Mouse (Mus musculus) embryonic facial prominence, embryonic 11.5 days (tissue): ENCODE results near the gene Vsig10l. TPM values are rescaled to one million over a fixed set of nuclear protein-coding genes. Genes with fewer than 3 reads are reported as not detected.

Experiments
- ATAC-seq: fragments of 200-750 bp; cut with Nextera tagmentation; replicated peaks from 2 replicates; pipeline ENCODE4 v1.8.0; 2017; ENCODE audit warnings: low read depth; ENCODE audit not compliant: insufficient number of reproducible peaks, low FRiP score, low TSS enrichment
- DNase-seq: peaks from one replicate; pipeline ENCODE4 v3.0.0-alpha.2; 2015; ENCODE audit warnings: low spot score
- H3K27ac ChIP-seq: fragments of 300-500 bp; sonication (generic); replicated peaks from 2 replicates; pipeline ENCODE4 v1.5.1; 2014; ENCODE audit warnings: mild to moderate bottlenecking, low read depth, low read length, control low read depth
- H3K27me3 ChIP-seq: fragments of 300-500 bp; sonication (generic); 2 replicates; pipeline ENCODE4 v1.6.1; 2014; ENCODE audit warnings: mild to moderate bottlenecking, low read length, moderate library complexity, mixed read lengths; ENCODE audit not compliant: control insufficient read depth, insufficient read depth
- H3K36me3 ChIP-seq: fragments of 300-500 bp; sonication (generic); replicated peaks from 2 replicates; pipeline ENCODE4 v1.6.1; 2014; ENCODE audit warnings: low read depth, mild to moderate bottlenecking, low read length, moderate library complexity, mixed read lengths; ENCODE audit not compliant: control insufficient read depth, insufficient read depth
- H3K4me1 ChIP-seq: fragments of 300-500 bp; sonication (generic); 2 replicates; pipeline ENCODE4 v1.6.1; 2014; ENCODE audit warnings: low read length, mixed read lengths; ENCODE audit not compliant: control insufficient read depth, insufficient read depth
- H3K4me2 ChIP-seq: fragments of 300-500 bp; sonication (generic); 2 replicates; pipeline ENCODE4 v1.6.1; 2014; ENCODE audit warnings: low read depth, mild to moderate bottlenecking, control low read depth, low read length, moderate library complexity
- H3K4me3 ChIP-seq: fragments of 300-500 bp; sonication (generic); 2 replicates; pipeline ENCODE4 v1.5.1; 2014; ENCODE audit warnings: low read depth, low read length, control low read depth
- H3K9ac ChIP-seq: fragments of 300-500 bp; sonication (generic); replicated peaks from 2 replicates; pipeline ENCODE4 v1.6.1; 2014; ENCODE audit warnings: mild to moderate bottlenecking, control low read depth, low read length
- H3K9me3 ChIP-seq: fragments of 300-500 bp; sonication (generic); replicated peaks from 2 replicates; pipeline ENCODE4 v1.6.1; 2016; ENCODE audit warnings: mild to moderate bottlenecking, low read length, inconsistent platforms, mixed read lengths; ENCODE audit not compliant: control insufficient read depth
- WGBS: fragments of 180-500 bp; shearing (Covaris S2); extraction: QIAGEN DNeasy Blood & Tissue Kit; methylation state at CpG from one replicate; pipeline ENCODE4 v1.1.7; 2014; 5-methylcytosine and 5-hydroxymethylcytosine counted together
- polyA plus RNA-seq: library from polyadenylated mRNA; unstranded; fragments of >200 nt; fragmentation: Nextera tagmentation; extraction: Ambion mirVana; gene quantifications from 2 replicates; pipeline ENCODE4 v1.2.1, GENCODE M21; 2014

Gene Vsig10l
- polyA plus RNA-seq, 1 experiment from 2014 or later: 2.0 TPM

GRCm38 (mm10) chr7:43482090-43482716 is 19.3 kb downstream of the Vsig10l start:
- ATAC-seq: 0 out of 2 replicates have a peak, but pooled peaks have one; percentile 40
- Histone ChIP-seq H3K9ac (no peak overlapping the region), H3K27me3 (peaks cover 4% of the 10 kb centered on the region; the same call in 1 of the 2 replicates), H3K4me3 (no peak overlapping the region), H3K36me3 (no peaks in the 10 kb centered on the region), H3K4me1 (no peaks in the 10 kb centered on the region), H3K9me3 (no peaks in the 10 kb centered on the region), H3K4me2 (no peak overlapping the region), H3K27ac (no peak overlapping the region)
- DNase-seq: no peak
- 64% methylated on average over 8 of the region's 8 CpGs for WGBS

DNA sequence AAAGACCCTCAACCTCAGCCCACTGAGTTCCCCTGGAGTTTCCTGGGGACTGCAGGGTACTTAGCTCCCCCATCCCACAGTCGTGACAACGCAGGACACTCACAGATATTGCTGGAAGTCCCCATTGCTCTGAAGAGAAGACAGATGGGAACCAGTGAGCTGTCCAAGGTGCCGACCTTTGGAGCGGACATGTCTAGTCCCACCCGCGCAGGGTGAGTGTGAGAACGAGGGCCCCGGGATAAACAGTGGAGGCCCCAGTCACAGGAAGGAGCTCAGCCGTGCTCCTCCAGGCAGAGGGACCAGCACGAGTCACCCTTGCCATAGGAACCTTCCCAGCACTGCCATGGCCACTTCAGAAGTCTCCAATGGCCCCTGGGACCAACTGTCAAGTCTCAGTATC is 20.3 kb downstream of the Vsig10l start:
- peak; percentile 59 for DNase-seq
- Histone ChIP-seq H3K4me2 (no peak overlapping the region), H3K36me3 (no peaks in the 10 kb centered on the region), H3K27me3 (no peaks in the 10 kb centered on the region), H3K9me3 (no peaks in the 10 kb centered on the region), H3K4me3 (no peak overlapping the region), H3K4me1 (no peaks in the 10 kb centered on the region), H3K27ac (no peak overlapping the region), H3K9ac (no peak overlapping the region)
- WGBS: 14% methylated on average over 10 of the region's 10 CpGs
- ATAC-seq: no peak

- Histone ChIP-seq H3K9ac (no peak overlapping the region), H3K4me3 (no peak overlapping the region), H3K9me3 (no peaks in the 10 kb centered on the region), H3K36me3 (no peaks in the 10 kb centered on the region), H3K4me2 (no peak overlapping the region; the same call in 1 of the 2 replicates), H3K27ac (no peak overlapping the region), H3K27me3 (no peaks in the 10 kb centered on the region), H3K4me1 (no peaks in the 10 kb centered on the region)
- 30% methylated on average over 5 of the region's 5 CpGs for WGBS
- DNase-seq (no peak), ATAC-seq (no peak)
Measured at GRCm38 (mm10) chr7:43488646-43489045, 25.7 kb downstream of the Vsig10l start.

DNA sequence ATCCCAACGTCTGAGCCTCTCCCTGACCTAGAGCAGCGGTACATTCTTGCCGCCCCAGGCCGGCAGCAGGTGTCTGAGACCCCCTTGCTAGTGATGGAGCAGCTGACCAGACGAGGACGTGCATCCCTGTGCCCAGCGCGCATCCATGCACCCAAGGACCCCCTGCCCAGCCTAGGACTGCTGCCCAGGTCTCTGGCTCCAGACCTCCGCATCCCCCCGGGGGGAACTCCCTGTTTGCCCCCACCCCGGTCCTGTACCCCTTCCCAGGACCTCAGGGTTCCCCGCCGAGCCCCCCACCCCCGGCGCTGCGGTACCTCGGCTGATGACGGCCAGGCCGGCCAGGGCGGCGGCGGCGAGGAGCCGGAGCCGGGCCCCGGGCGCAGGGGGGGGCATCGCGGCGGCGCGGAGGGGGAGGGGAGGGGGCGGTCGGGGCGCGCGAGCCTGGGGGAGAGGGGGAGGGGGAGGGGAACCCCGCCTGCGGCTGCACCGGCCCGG is 26.7 kb downstream of the Vsig10l start, which contains the start of gene Iglon5:
Iglon5 (minus strand) TSS at position 445 of the 495 bp plus-strand sequence.
- Histone ChIP-seq H3K27me3 (no peaks in the 10 kb centered on the region), H3K9ac (peak within 1 kb of the TSS; percentile 74), H3K4me3 (peak within 1 kb of the TSS; percentile 63), H3K4me2 (peak within 1 kb of the TSS; percentile 86), H3K4me1 (no peaks in the 10 kb centered on the region), H3K27ac (no peak within 1 kb of the TSS; the same call in 1 of the 2 replicates), H3K9me3 (no peaks in the 10 kb centered on the region), H3K36me3 (no peaks in the 10 kb centered on the region)
- DNase-seq (peak; percentile 15), ATAC-seq (peak; percentile 74)
- WGBS: under 1% methylated on average over 17 of the region's 41 CpGs

DNA sequence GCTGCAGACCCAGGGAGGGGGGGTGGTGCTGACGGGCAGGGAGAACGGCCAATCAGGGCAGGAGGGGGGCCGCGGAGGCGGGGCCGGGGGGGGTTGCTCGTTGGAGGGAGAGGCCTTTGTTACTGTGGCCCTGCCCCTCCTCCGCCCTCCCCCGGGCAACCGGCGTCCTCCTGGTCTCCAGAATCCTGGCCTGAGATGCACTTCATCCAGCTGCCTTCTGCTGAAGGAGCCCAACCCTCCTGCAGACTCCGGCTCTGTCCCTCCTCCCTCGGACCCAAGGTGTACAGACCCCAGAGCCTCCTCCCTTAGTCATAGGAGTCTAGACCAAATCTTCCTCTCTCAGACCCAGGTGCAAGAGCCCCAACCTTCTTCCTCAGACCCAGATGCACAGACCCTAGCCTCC is 27.2 kb downstream of the Vsig10l start:
- Histone ChIP-seq H3K27me3 (no peaks in the 10 kb centered on the region; the same call in 1 of the 2 replicates), H3K36me3 (no peaks in the 10 kb centered on the region), H3K4me1 (no peaks in the 10 kb centered on the region), H3K4me2 (peak overlapping the region; percentile 86), H3K9me3 (no peaks in the 10 kb centered on the region), H3K9ac (peak overlapping the region; percentile 74), H3K4me3 (peak overlapping the region; percentile 63), H3K27ac (no peak overlapping the region; the same call in 1 of the 2 replicates)
- DNase-seq (peak; percentile 79), ATAC-seq (peak; percentile 82)
- WGBS: 0% methylated on average over 3 of the region's 13 CpGs

DNA sequence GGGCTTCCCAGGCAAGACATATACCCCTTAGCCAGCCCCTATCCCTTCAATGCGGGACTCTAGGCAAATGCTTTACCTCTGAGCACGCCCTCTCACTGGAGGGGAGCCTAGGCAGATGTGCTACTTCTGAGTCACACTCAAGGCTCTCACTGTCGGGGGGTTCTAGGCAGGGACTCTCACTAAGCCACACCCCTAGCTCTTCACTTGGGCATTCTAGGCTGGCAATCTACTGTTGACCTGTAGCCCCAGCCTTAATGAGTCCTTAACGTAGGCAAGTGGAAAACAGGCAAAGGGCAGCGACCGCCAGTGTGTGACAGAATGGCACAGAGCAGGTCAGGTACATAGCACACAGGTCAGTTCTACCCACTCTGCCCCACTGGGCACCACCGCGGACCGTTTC is 27.9 kb downstream of the Vsig10l start:
- Histone ChIP-seq H3K4me3 (no peak overlapping the region), H3K9ac (0 out of 2 replicates have a peak overlapping the region, but pooled peaks have one; percentile 74), H3K36me3 (no peaks in the 10 kb centered on the region), H3K27ac (no peak overlapping the region), H3K27me3 (no peaks in the 10 kb centered on the region; the same call in 1 of the 2 replicates), H3K9me3 (no peaks in the 10 kb centered on the region), H3K4me2 (no peak overlapping the region; the same call in 1 of the 2 replicates), H3K4me1 (no peaks in the 10 kb centered on the region)
- no peak for ATAC-seq
- no peak for DNase-seq
- WGBS: 65% methylated on average over 9 of the region's 9 CpGs

DNA sequence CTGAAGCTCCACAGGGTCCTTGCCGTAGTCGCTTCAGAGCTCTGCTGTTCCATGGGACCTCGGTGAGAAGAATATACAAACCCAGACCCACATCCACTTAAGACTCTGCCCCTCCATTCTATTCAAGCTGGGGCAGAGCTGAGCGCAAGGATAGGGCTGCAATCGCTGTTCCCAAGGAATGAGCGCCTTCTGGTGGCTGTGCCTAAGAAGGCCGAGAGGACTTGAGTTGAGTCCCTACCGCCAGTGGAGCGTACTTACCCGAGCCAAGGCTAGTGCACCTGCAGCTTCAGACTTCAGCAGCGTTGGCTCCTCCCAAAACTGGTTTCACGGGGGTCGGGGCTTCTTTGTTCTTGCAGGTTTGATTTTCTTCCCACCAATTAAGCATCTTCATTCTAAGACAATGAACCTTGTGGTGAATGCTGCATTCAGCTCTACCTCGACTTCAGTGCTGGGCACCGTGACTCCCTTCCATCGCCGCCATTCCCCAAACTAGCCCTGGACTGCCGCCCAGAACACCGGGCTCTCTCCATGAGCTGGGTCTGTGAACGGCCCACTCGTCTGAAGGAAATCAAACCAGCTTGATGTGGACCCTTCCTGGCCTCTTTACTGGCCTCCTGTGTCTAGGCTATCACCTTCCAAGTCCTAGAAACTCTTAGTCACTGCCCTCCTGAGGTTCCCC is 32.5 kb downstream of the Vsig10l start:
- no peaks in the 10 kb centered on the region for H3K4me1 ChIP-seq
- H3K27me3 ChIP-seq: no peaks in the 10 kb centered on the region; the same call in 1 of the 2 replicates
- WGBS: 14% methylated on average over 21 of the region's 21 CpGs
- H3K4me2 ChIP-seq: no peak overlapping the region
- no peak overlapping the region for H3K27ac ChIP-seq
- ATAC-seq: no peak
- H3K9ac ChIP-seq: no peak overlapping the region
- peak; percentile 62 for DNase-seq
- H3K36me3 ChIP-seq: no peaks in the 10 kb centered on the region
- no peaks in the 10 kb centered on the region for H3K9me3 ChIP-seq
- no peak overlapping the region for H3K4me3 ChIP-seq
